Mouse (Mus musculus) gastrocnemius, adult 8-10 months (tissue): ENCODE results near the gene Tpbgl. TPM values are rescaled to one million over a fixed set of nuclear protein-coding genes. Genes with fewer than 3 reads are reported as not detected.

Experiments used
- DNase-seq, 2 experiments: peaks; one replicate each; pipeline ENCODE4 v3.0.0; 2022; ENCODE audit warnings: low spot score in 2 of 2
- total RNA-seq, 4 experiments: library from RNA; stranded (reverse); gene quantifications; 2 replicates each; pipeline ENCODE4 v1.2.4; 2022

Tpbgl gene
- total RNA-seq, 4 experiments from 2014 or later: 52.4 to 77.6 (median 63.1) TPM

GRCm38 (mm10) chr7:99582306-99582705 is 44.6 kb downstream of the Tpbgl start:
- DNase-seq: no peak

GRCm38 (mm10) chr7:99580247-99580646 is 46.7 kb downstream of the Tpbgl start:
- DNase-seq: no peak

GRCm38 (mm10) chr7:99579491-99580190 is 47.3 kb downstream of the Tpbgl start:
- DNase-seq: no peak

- DNase-seq: no peak
Measured at GRCm38 (mm10) chr7:99578246-99578645, 48.7 kb downstream of the Tpbgl start.

Other genes starting within 250 kb of the Tpbgl start
- gene Gdpd5, start 245.7 kb downstream of the Tpbgl start, total RNA-seq: 1 to 10 TPM; 5.0 to 5.9 (median 5.1) TPM
- not detected for gene Klhl35, start 161.1 kb downstream of the Tpbgl start, total RNA-seq
- gene Rps3, start 143.4 kb downstream of the Tpbgl start, total RNA-seq: 100 to 1,000 TPM; 272 to 331 (median 278) TPM
- 10 to 100 TPM; 11.9 to 14.3 (median 12.7) TPM for gene Arrb1, start 91.6 kb downstream of the Tpbgl start, total RNA-seq
- gene Slco2b1, start 84.2 kb upstream of the Tpbgl start, total RNA-seq: 1 to 10 TPM; 2.5 to 5.8 (median 4.3) TPM
- under 1 TPM in 1 of 4 experiments, not detected in 3; 0.52 TPM for gene Olfr520, start 103.2 kb upstream of the Tpbgl start, total RNA-seq
- not detected for gene Olfr521, start 136.4 kb upstream of the Tpbgl start, total RNA-seq
- 1 to 10 TPM; 2.7 to 3.5 (median 2.9) TPM for gene Neu3, start 201.3 kb upstream of the Tpbgl start, total RNA-seq
- gene Xrra1, start 232.0 kb upstream of the Tpbgl start, total RNA-seq: under 1 TPM; 0.31 to 0.80 (median 0.74) TPM
- gene Spcs2, start 236.4 kb upstream of the Tpbgl start, total RNA-seq: 100 to 1,000 TPM in 2 of 4 experiments, 10 to 100 TPM in 2; 80.9 to 103 (median 97.5) TPM